Mouse (Mus musculus): ENCODE measurements around the gene Wdr82.

- TF ChIP-seq CTCF (IDR thresholded peaks at IDR 0.05; ENCODE audit: low read depth) (peak; percentile 58), EP300 (IDR thresholded peaks at IDR 0.05; ENCODE audit: low read depth) (no peak)
These were observed 47.1 kb upstream of the Wdr82 start for GRCm38 (mm10) chr9:106123599-106123998.

Measured in heart, postnatal 0 days (tissue).